Mouse (Mus musculus): ENCODE data around the gene Chn2. TPM values are rescaled to one million over a fixed set of nuclear protein-coding genes. Genes with fewer than 3 reads are reported as not detected.

Chn2 gene
- polyA plus RNA-seq, 1 experiment from 2014 or later, result 20.2 TPM

DNA sequence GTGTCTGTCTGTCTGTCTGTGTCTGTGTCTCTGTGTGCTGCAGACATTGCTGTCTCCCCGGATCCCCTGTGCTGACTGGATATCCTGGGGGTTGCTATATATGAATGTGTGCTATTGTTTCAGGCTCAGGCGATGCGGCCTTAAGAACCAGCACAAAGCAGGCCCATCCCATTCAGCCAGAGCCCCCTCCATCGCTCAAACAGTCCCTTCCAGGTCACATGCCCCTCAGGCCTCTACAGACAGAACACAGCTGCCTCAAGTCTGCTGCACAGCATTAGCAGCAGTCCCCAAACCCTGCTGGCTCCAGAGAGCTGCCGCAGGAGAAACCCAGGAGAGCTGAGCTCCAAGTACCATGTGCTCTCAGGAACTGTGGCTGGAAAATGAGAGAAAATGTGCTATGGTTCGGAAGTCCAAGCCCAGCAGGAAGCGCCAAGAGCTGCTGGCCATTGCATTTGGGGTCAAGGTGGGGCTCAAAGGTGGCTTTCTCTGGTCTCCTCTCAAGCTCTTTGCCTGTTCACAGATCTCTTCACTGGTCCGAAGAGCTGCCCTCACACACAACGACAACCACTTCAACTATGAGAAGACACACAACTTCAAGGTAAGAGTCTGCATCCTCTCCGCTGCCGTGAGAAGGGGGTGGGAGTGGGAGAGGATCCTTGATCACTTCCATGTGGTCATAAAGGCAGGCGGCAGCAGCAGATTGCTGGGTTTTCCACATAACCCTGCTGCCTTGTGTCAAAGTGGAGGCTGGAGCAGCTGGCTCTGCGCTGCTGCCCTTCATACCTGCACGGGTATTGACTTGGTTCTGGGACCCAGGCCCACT lies 233.4 kb downstream of the Chn2 start:
- H3K4me3 ChIP-seq (ENCODE audit: low read length), result no peak overlapping the region
- peaks cover 19% of the 10 kb centered on the region for H3K4me1 ChIP-seq (ENCODE audit: control insufficient read depth, insufficient read depth, low read length)
- 50% methylated on average over 14 of the region's 14 CpGs for WGBS
- H3K9me3 ChIP-seq (ENCODE audit: control insufficient read depth, low read length), result no peaks in the 10 kb centered on the region
- no peaks in the 10 kb centered on the region for H3K27me3 ChIP-seq (replicated peaks; ENCODE audit: control insufficient read depth, insufficient read depth, low read length)
- peak overlapping the region; percentile 12; the same call in 1 of the 2 replicates for H3K27ac ChIP-seq (ENCODE audit: low read length)
- H3K9ac ChIP-seq (ENCODE audit: low read depth, low read length), result no peak overlapping the region
- H3K36me3 ChIP-seq (ENCODE audit: control insufficient read depth, insufficient read depth, low read length), result no peaks in the 10 kb centered on the region
- ATAC-seq, result no peak
- H3K4me2 ChIP-seq (ENCODE audit: low read depth, low read length), result no peak overlapping the region

- Histone ChIP-seq H3K27me3 (replicated peaks; ENCODE audit: control insufficient read depth, insufficient read depth, low read length) (no peaks in the 10 kb centered on the region), H3K4me2 (ENCODE audit: low read depth, low read length) (no peak overlapping the region), H3K9ac (ENCODE audit: low read depth, low read length) (no peak overlapping the region), H3K4me1 (ENCODE audit: control insufficient read depth, insufficient read depth, low read length) (peaks cover 25% of the 10 kb centered on the region), H3K36me3 (ENCODE audit: control insufficient read depth, insufficient read depth, low read length) (no peaks in the 10 kb centered on the region), H3K27ac (ENCODE audit: low read length) (no peak overlapping the region), H3K4me3 (ENCODE audit: low read length) (no peak overlapping the region), H3K9me3 (ENCODE audit: control insufficient read depth, low read length) (no peaks in the 10 kb centered on the region)
- no peak for ATAC-seq
- WGBS, result 47% methylated on average over 6 of the region's 6 CpGs
Observed at GRCm38 (mm10) chr6:54273379-54273730, 234.0 kb downstream of the Chn2 start.

DNA sequence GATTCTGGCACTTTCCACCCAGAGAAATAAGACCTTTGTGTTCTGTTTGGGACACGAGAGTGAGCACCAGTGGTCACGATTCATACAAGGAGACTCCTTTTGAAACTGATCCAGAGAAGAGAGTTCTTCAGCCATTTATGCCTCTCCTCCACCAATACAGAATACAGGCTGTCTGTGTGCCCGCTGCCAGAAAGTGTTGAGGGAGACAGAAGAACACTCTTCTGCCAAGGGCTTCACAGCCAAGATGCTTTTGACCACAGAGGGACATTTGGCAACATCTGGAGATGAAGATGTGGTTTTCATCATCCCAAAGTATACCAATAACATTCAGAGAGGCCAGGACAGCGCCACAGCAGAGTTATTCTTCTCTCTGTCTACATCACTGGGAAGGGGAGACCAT lies 237.9 kb downstream of the Chn2 start:
- Histone ChIP-seq H3K4me1 (ENCODE audit: control insufficient read depth, insufficient read depth, low read length) (peaks cover 34% of the 10 kb centered on the region), H3K36me3 (ENCODE audit: control insufficient read depth, insufficient read depth, low read length) (no peaks in the 10 kb centered on the region), H3K27me3 (replicated peaks; ENCODE audit: control insufficient read depth, insufficient read depth, low read length) (no peaks in the 10 kb centered on the region), H3K4me3 (ENCODE audit: low read length) (no peak overlapping the region), H3K9me3 (ENCODE audit: control insufficient read depth, low read length) (no peaks in the 10 kb centered on the region), H3K4me2 (ENCODE audit: low read depth, low read length) (no peak overlapping the region), H3K27ac (ENCODE audit: low read length) (peak overlapping the region; percentile 6), H3K9ac (ENCODE audit: low read depth, low read length) (no peak overlapping the region)
- 59% methylated on average over 4 of the region's 4 CpGs for WGBS
- ATAC-seq, result no peak

DNA sequence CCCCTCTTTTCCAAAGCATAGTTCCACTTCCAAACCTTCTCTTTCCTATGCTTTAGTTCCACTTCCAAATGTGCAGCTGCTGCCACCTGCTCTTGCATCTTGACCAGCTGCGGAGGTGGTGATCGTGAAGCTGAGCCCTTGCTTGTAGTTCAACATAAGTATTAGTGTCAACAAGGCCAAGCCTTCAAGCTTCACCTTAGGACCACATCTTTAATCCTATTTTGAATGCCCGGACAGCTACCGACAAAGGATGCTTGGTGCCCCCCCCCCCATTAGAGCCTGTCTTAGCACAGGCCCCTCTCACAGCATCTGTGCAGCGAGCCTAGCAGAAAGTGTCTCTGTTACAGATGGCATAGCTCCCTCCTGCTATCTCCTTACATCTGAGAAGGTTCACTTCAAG lies 238.5 kb downstream of the Chn2 start:
- H3K27ac ChIP-seq (ENCODE audit: low read length), result no peak overlapping the region; the same call in 1 of the 2 replicates
- H3K4me2 ChIP-seq (ENCODE audit: low read depth, low read length), result no peak overlapping the region
- H3K27me3 ChIP-seq (replicated peaks; ENCODE audit: control insufficient read depth, insufficient read depth, low read length), result no peaks in the 10 kb centered on the region
- H3K36me3 ChIP-seq (ENCODE audit: control insufficient read depth, insufficient read depth, low read length), result no peaks in the 10 kb centered on the region
- no peak overlapping the region for H3K9ac ChIP-seq (ENCODE audit: low read depth, low read length)
- WGBS, result 53% methylated on average over 5 of the region's 5 CpGs
- peaks cover 28% of the 10 kb centered on the region for H3K4me1 ChIP-seq (ENCODE audit: control insufficient read depth, insufficient read depth, low read length)
- ATAC-seq, result no peak
- no peak overlapping the region for H3K4me3 ChIP-seq (ENCODE audit: low read length)
- no peaks in the 10 kb centered on the region for H3K9me3 ChIP-seq (ENCODE audit: control insufficient read depth, low read length)

- Histone ChIP-seq H3K9me3 (ENCODE audit: control insufficient read depth, low read length) (no peaks in the 10 kb centered on the region), H3K36me3 (ENCODE audit: control insufficient read depth, insufficient read depth, low read length) (no peaks in the 10 kb centered on the region), H3K27me3 (replicated peaks; ENCODE audit: control insufficient read depth, insufficient read depth, low read length) (no peaks in the 10 kb centered on the region), H3K4me2 (ENCODE audit: low read depth, low read length) (no peak overlapping the region), H3K4me1 (ENCODE audit: control insufficient read depth, insufficient read depth, low read length) (peaks cover 23% of the 10 kb centered on the region), H3K9ac (ENCODE audit: low read depth, low read length) (no peak overlapping the region), H3K27ac (ENCODE audit: low read length) (no peak overlapping the region), H3K4me3 (ENCODE audit: low read length) (no peak overlapping the region)
- ATAC-seq, result peak; percentile 23; the same call in 1 of the 2 replicates
- WGBS, result 63% methylated on average over 2 of the region's 2 CpGs
Observed at GRCm38 (mm10) chr6:54278613-54279012, 239.3 kb downstream of the Chn2 start.

DNA sequence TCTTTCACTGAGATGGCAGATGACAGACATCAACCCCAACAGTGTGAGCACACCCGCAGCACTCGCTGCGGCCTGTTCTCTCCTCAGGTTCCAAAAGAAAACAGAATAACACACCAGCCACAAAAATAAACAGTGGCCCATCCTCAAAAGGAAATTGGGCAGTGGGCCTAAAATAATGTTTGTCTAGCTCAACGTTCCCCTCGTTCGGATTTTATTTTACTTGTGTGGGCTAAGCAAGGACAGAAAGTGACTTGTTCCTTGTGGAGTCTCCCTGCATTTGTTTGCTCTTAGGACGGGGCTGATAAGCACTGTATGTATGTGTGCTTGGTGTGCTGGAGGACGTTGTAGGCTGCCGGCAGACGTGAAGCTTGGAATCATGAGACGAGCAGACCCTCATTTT lies 240.0 kb downstream of the Chn2 start:
- Histone ChIP-seq H3K4me3 (ENCODE audit: low read length) (no peak overlapping the region), H3K36me3 (ENCODE audit: control insufficient read depth, insufficient read depth, low read length) (no peaks in the 10 kb centered on the region), H3K9me3 (ENCODE audit: control insufficient read depth, low read length) (no peaks in the 10 kb centered on the region), H3K27ac (ENCODE audit: low read length) (no peak overlapping the region), H3K27me3 (replicated peaks; ENCODE audit: control insufficient read depth, insufficient read depth, low read length) (no peaks in the 10 kb centered on the region), H3K9ac (ENCODE audit: low read depth, low read length) (no peak overlapping the region), H3K4me2 (ENCODE audit: low read depth, low read length) (no peak overlapping the region), H3K4me1 (ENCODE audit: control insufficient read depth, insufficient read depth, low read length) (peaks cover 23% of the 10 kb centered on the region)
- WGBS, result 29% methylated on average over 11 of the region's 11 CpGs
- no peak for ATAC-seq

DNA sequence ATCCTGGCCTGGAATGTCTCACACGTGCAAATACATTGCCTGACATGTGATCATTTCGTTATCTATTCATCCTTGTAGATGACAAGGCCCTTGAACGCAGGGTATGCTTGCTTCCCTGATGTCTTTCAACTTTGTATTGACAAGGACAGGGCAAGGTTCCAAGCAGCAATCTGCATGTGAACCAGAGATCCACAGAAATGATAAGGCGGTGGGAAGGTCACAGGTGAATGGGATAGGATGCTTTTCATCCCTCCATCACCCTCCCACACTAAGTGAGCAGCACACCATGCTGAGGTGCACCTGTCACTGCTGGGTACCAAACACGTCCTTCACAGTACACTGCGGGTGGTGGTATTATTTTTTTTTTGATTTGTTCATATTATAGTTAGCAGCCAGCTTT lies 240.9 kb downstream of the Chn2 start:
- Histone ChIP-seq H3K9me3 (ENCODE audit: control insufficient read depth, low read length) (no peaks in the 10 kb centered on the region), H3K36me3 (ENCODE audit: control insufficient read depth, insufficient read depth, low read length) (no peaks in the 10 kb centered on the region), H3K27ac (ENCODE audit: low read length) (no peak overlapping the region), H3K4me3 (ENCODE audit: low read length) (no peak overlapping the region), H3K4me1 (ENCODE audit: control insufficient read depth, insufficient read depth, low read length) (peaks cover 23% of the 10 kb centered on the region), H3K27me3 (replicated peaks; ENCODE audit: control insufficient read depth, insufficient read depth, low read length) (no peaks in the 10 kb centered on the region), H3K9ac (ENCODE audit: low read depth, low read length) (no peak overlapping the region), H3K4me2 (ENCODE audit: low read depth, low read length) (no peak overlapping the region)
- no peak for ATAC-seq
- WGBS, result 84% methylated on average over 6 of the region's 6 CpGs

GRCm38 (mm10) chr6:54283299-54283698 lies 243.9 kb downstream of the Chn2 start:
- no peak overlapping the region for H3K4me2 ChIP-seq (ENCODE audit: low read depth, low read length)
- H3K9me3 ChIP-seq (ENCODE audit: control insufficient read depth, low read length), result no peaks in the 10 kb centered on the region
- H3K4me3 ChIP-seq (ENCODE audit: low read length), result no peak overlapping the region
- H3K9ac ChIP-seq (ENCODE audit: low read depth, low read length), result no peak overlapping the region
- no peaks in the 10 kb centered on the region for H3K36me3 ChIP-seq (ENCODE audit: control insufficient read depth, insufficient read depth, low read length)
- H3K27ac ChIP-seq (ENCODE audit: low read length), result no peak overlapping the region
- ATAC-seq, result no peak
- H3K27me3 ChIP-seq (replicated peaks; ENCODE audit: control insufficient read depth, insufficient read depth, low read length), result no peaks in the 10 kb centered on the region
- peaks cover 11% of the 10 kb centered on the region for H3K4me1 ChIP-seq (ENCODE audit: control insufficient read depth, insufficient read depth, low read length)
- WGBS, result 64% methylated on average over 1 of the region's 1 CpGs

DNA sequence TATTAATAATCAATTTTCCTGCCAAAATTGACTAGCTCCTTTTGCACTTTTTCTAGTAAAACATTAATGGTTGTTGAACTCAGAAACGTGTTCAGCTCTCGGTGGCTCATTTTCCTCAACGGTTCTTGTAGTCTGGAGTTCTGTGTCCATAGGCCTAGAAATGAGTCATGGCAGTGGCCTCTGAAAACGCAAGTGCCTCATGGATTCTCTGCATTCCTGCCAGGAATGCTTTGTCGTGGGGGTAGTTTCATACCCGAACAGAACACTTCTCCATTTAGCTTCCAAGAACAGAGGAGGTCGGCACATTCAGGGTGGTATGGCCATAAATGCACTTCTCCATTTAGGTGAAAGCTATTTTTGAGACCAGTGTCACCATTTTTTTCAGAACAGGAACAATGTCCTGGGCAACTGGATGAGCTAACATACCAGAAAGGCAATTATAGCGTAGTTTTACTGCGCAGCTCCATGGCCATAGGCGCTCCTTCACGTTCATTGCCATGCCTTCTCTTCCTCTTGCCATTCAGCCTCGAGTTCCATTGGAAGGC lies 244.9 kb downstream of the Chn2 start:
- no peaks in the 10 kb centered on the region for H3K9me3 ChIP-seq (ENCODE audit: control insufficient read depth, low read length)
- 85% methylated on average over 12 of the region's 12 CpGs for WGBS
- no peak for ATAC-seq

More for the DNA sequence above, 244.9 kb downstream of the Chn2 start:
- Histone ChIP-seq H3K9ac (ENCODE audit: low read depth, low read length) (no peak overlapping the region), H3K4me2 (ENCODE audit: low read depth, low read length) (no peak overlapping the region), H3K4me3 (ENCODE audit: low read length) (no peak overlapping the region), H3K27me3 (replicated peaks; ENCODE audit: control insufficient read depth, insufficient read depth, low read length) (no peaks in the 10 kb centered on the region), H3K27ac (ENCODE audit: low read length) (no peak overlapping the region), H3K36me3 (ENCODE audit: control insufficient read depth, insufficient read depth, low read length) (no peaks in the 10 kb centered on the region), H3K4me1 (ENCODE audit: control insufficient read depth, insufficient read depth, low read length) (peaks cover 6% of the 10 kb centered on the region)
